Mouse (Mus musculus) MEL (cell line): ENCODE measurements around the gene Rnf166. TPM values are rescaled to one million over a fixed set of nuclear protein-coding genes. Genes with fewer than 3 reads are reported as not detected.
A peak's percentile ranks its signal among the peaks of the same experiment; 100 is the strongest.

ENCODE experiments used
- DNase-seq: peaks from one replicate; pipeline ENCODE4 v3.0.0; 2011; ENCODE audit warnings: low read depth, low spot score
- H3K27ac ChIP-seq: 2 replicates; pipeline ENCODE4 v1.5.1; 2012; ENCODE audit warnings: low read depth, mild to moderate bottlenecking, control low read depth, low read length, moderate library complexity; ENCODE audit not compliant: control insufficient read depth
- H3K27me3 ChIP-seq, 2 experiments: fragments of 150-350 bp in 1 of 2; sonication (generic) in 1 of 2; 2 replicates each; pipeline ENCODE4 v1.6.1; 2012; ENCODE audit warnings: low read length in 2 of 2, mild to moderate bottlenecking in 2 of 2, improper control_type of control experiment in 1 of 2, moderate library complexity in 1 of 2; ENCODE audit not compliant: insufficient read depth in 2 of 2, control insufficient read depth in 1 of 2
- H3K36me3 ChIP-seq, 2 experiments: 2 replicates each; pipeline ENCODE4 v1.6.1; 2012 to 2014; ENCODE audit warnings: low read length in 2 of 2, improper control_type of control experiment in 1 of 2, inconsistent platforms in 1 of 2, mild to moderate bottlenecking in 1 of 2; ENCODE audit not compliant: insufficient read depth in 2 of 2, control insufficient read depth in 1 of 2
- H3K4me1 ChIP-seq, 2 experiments: fragments of 150-350 bp in 1 of 2; sonication (generic) in 1 of 2; 2 replicates each; pipeline ENCODE4 v1.6.1; 2012; ENCODE audit warnings: low read length in 2 of 2, improper control_type of control experiment in 1 of 2, mild to moderate bottlenecking in 1 of 2; ENCODE audit not compliant: insufficient read depth in 2 of 2, control insufficient read depth in 1 of 2
- H3K4me3 ChIP-seq, 2 experiments: fragments of 150-350 bp in 1 of 2; sonication (generic) in 1 of 2; 2 replicates each; pipeline ENCODE4 v1.5.1; 2012; ENCODE audit warnings: low read depth in 2 of 2, low read length in 2 of 2, mild to moderate bottlenecking in 2 of 2, moderate library complexity in 2 of 2, control low read depth in 1 of 2, improper control_type of control experiment in 1 of 2; ENCODE audit not compliant: control insufficient read depth in 1 of 2, insufficient read depth in 1 of 2
- H3K79me2 ChIP-seq: 2 replicates; pipeline ENCODE4 v1.6.1; 2012; ENCODE audit warnings: mild to moderate bottlenecking, low read length, moderate library complexity; ENCODE audit not compliant: control insufficient read depth, poor library complexity, insufficient read depth
- H3K9ac ChIP-seq: 2 replicates; pipeline ENCODE4 v1.6.1; 2012; ENCODE audit warnings: low read depth, mild to moderate bottlenecking, control low read depth, low read length, moderate library complexity; ENCODE audit not compliant: control insufficient read depth, poor library complexity, severe bottlenecking
- H3K9me3 ChIP-seq: fragments of 150-350 bp; sonication (generic); replicated peaks from 2 replicates; pipeline ENCODE4 v1.6.1; 2012; ENCODE audit warnings: mild to moderate bottlenecking, low read length, improper control_type of control experiment, moderate library complexity; ENCODE audit not compliant: insufficient read depth
- BHLHE40 ChIP-seq: IDR thresholded peaks from 2 replicates; pipeline ENCODE4 v1.6.1; 2012; ENCODE audit warnings: low read depth, mild to moderate bottlenecking, inconsistent platforms, low read length, improper control_type of control experiment, borderline replicate concordance
- CTCF ChIP-seq, 3 experiments: IDR thresholded peaks in 2 of 3; conservative IDR thresholded peaks in 1 of 3; 2 replicates each; pipeline ENCODE4 v1.5.1; 2011 to 2012; ENCODE audit warnings: low read length in 3 of 3, low read depth in 2 of 3, mild to moderate bottlenecking in 2 of 3, improper control_type of control experiment in 1 of 3, inconsistent platforms in 1 of 3, mixed read lengths in 1 of 3, moderate library complexity in 1 of 3; ENCODE audit not compliant: control insufficient read depth in 1 of 3, insufficient read depth in 1 of 3, poor library complexity in 1 of 3, severe bottlenecking in 1 of 3
- ETS1 ChIP-seq: IDR thresholded peaks from 2 replicates; pipeline ENCODE4 v1.6.1; 2012; ENCODE audit warnings: low read depth, mild to moderate bottlenecking, inconsistent platforms, low read length, improper control_type of control experiment, moderate library complexity
- MAZ ChIP-seq: IDR thresholded peaks from 2 replicates; pipeline ENCODE4 v1.6.1; 2012; ENCODE audit warnings: low read depth, mild to moderate bottlenecking, inconsistent platforms, low read length, improper control_type of control experiment
- MYB ChIP-seq: IDR thresholded peaks from 2 replicates; pipeline ENCODE4 v1.6.1; 2011; ENCODE audit warnings: mild to moderate bottlenecking, low read depth, low read length, improper control_type of control experiment
- NELFE ChIP-seq: IDR thresholded peaks from 2 replicates; pipeline ENCODE4 v1.6.1; 2011; ENCODE audit warnings: low read depth, low read length, improper control_type of control experiment
- NRF1 ChIP-seq: IDR thresholded peaks from 2 replicates; pipeline ENCODE4 v1.6.1; 2014; ENCODE audit warnings: low read depth, mild to moderate bottlenecking, inconsistent platforms, low read length, improper control_type of control experiment, moderate library complexity; ENCODE audit not compliant: poor library complexity, insufficient read depth, severe bottlenecking
- POLR2A ChIP-seq, 2 experiments: IDR thresholded peaks; 2 replicates each; pipeline ENCODE4 v1.6.1; 2011 to 2012; ENCODE audit warnings: low read length in 2 of 2, mild to moderate bottlenecking in 2 of 2, control low read depth in 1 of 2, improper control_type of control experiment in 1 of 2, low read depth in 1 of 2, moderate library complexity in 1 of 2; ENCODE audit not compliant: control insufficient read depth in 1 of 2, insufficient read depth in 1 of 2, poor library complexity in 1 of 2
- POLR2AphosphoS5 ChIP-seq: IDR thresholded peaks from 2 replicates; pipeline ENCODE4 v1.6.1; 2012; ENCODE audit warnings: low read depth, borderline replicate concordance, mild to moderate bottlenecking, inconsistent platforms, low read length, moderate library complexity, mixed read lengths
- RAD21 ChIP-seq: IDR thresholded peaks from 2 replicates; pipeline ENCODE4 v1.6.1; 2011; ENCODE audit warnings: mild to moderate bottlenecking, low read depth, low read length, improper control_type of control experiment
- SMC3 ChIP-seq: IDR thresholded peaks from 2 replicates; pipeline ENCODE4 v1.6.1; 2011; ENCODE audit warnings: low read depth, low read length, improper control_type of control experiment
- UBTF ChIP-seq: IDR thresholded peaks from 2 replicates; pipeline ENCODE4 v1.6.1; 2012; ENCODE audit warnings: low read depth, mild to moderate bottlenecking, inconsistent platforms, low read length, improper control_type of control experiment, moderate library complexity, borderline replicate concordance; ENCODE audit not compliant: insufficient read depth
- USF1 ChIP-seq: IDR thresholded peaks from 2 replicates; pipeline ENCODE4 v1.6.1; 2014; ENCODE audit warnings: low read depth, mild to moderate bottlenecking, inconsistent platforms, low read length, improper control_type of control experiment, moderate library complexity
- polyA plus RNA-seq, 2 experiments: library from polyadenylated mRNA; stranded (reverse) in 1 of 2; unstranded in 1 of 2; fragments of >175 nt in 1 of 2; fragments of >200 nt in 1 of 2; gene quantifications; 2 replicates each; pipeline versions ENCODE4 v1.2.1 to v1.2.4; 2012; ENCODE audit warnings: low replicate concordance in 2 of 2, low read depth in 1 of 2; ENCODE audit not compliant: insufficient read length in 2 of 2, insufficient read depth in 1 of 2, missing spikeins in 1 of 2
- total RNA-seq: library from RNA; depleted of rRNA; stranded (reverse); fragments of 300-350 nt; gene quantifications from 2 replicates; pipeline ENCODE4 v1.2.3, GENCODE M21; 2012

The Rnf166 gene
- total and polyA plus RNA-seq, 3 experiments: 18.6 to 37.7 TPM; not detected in 1

GRCm38 (mm10) chr8:122452154-122452553 is 23.7 kb downstream of the Rnf166 start:
- peaks cover 9 to 18% of the 10 kb centered on the region in 2 experiments for H3K4me1 ChIP-seq
- H3K4me3 ChIP-seq: no peak overlapping the region
- no peaks in the 10 kb centered on the region; a peak in 1 of 4 replicates for H3K27me3 ChIP-seq
- no peak for DNase-seq
- H3K27ac ChIP-seq: no peak overlapping the region
- no peak for TF ChIP-seq NELFE
- no peak for TF ChIP-seq NRF1
- no peak for TF ChIP-seq ETS1
- TF ChIP-seq POLR2A (IDR thresholded peaks at IDR 0.05; ENCODE audit: control insufficient read depth in 1 of 2, insufficient read depth in 1 of 2, low read depth in 1 of 2, low read length in 2 of 2, poor library complexity in 1 of 2): no peak
- H3K9me3 ChIP-seq: no peaks in the 10 kb centered on the region
- peaks cover 0 to 2% of the 10 kb centered on the region in 2 experiments; a peak in 2 of 4 replicates for H3K36me3 ChIP-seq
- no peak overlapping the region for H3K9ac ChIP-seq
- H3K79me2 ChIP-seq: no peaks in the 10 kb centered on the region

DNA sequence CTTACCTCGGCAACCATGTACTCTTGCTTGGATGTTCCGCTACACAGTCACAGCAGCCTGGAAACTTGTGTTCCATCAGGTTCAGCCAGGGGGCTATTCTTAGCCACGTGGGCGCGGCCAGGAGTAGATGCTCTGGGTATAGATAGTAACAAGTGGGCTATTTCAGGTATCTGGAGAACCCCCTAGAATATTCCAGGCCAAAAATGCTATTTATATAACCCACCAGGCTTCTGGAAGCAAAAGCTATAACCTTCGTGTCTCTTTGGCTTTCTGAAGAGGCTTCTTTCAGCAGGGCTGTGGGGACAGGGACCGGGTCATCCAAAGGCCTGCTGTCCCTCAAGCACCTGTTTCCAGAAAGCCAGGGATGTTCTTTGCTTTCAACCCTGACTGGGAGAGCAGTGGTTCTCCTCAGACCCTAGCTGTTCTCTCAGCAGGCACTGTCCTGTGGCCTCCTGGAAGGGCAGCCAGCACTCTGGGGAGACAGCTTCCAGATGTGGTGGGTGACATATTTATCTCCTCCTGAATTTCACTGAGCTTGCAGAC is 24.6 kb downstream of the Rnf166 start:
- peaks cover 9 to 18% of the 10 kb centered on the region in 2 experiments for H3K4me1 ChIP-seq
- no peak overlapping the region for H3K9ac ChIP-seq
- TF ChIP-seq POLR2AphosphoS5 (no peak), BHLHE40 (no peak), USF1 (no peak), MAZ (no peak), RAD21 (no peak), MYB (no peak), SMC3 (no peak), UBTF (no peak), NRF1 (no peak)
- no peak overlapping the region for H3K27ac ChIP-seq
- no peaks in the 10 kb centered on the region for H3K9me3 ChIP-seq
- H3K4me3 ChIP-seq: no peak overlapping the region
- no peaks in the 10 kb centered on the region; a peak in 1 of 4 replicates for H3K27me3 ChIP-seq
- DNase-seq: no peak
- no peaks in the 10 kb centered on the region for H3K79me2 ChIP-seq
- peaks cover 0 to 2% of the 10 kb centered on the region in 2 experiments; a peak in 2 of 4 replicates for H3K36me3 ChIP-seq

- no peak for TF ChIP-seq NELFE
- 0 out of 6 replicates have a peak, but pooled peaks of 1 of the 3 experiments have one; percentile 6 for TF ChIP-seq CTCF (IDR thresholded peaks at IDR 0.05 in 2 of 3, conservative IDR thresholded peaks at IDR 0.05 in 1 of 3; ENCODE audit: control insufficient read depth in 1 of 3, insufficient read depth in 1 of 3, low read depth in 2 of 3, low read length in 3 of 3, poor library complexity in 1 of 3, severe bottlenecking in 1 of 3)
- Histone ChIP-seq H3K27me3 (no peaks in the 10 kb centered on the region), H3K9ac (no peak overlapping the region), H3K36me3 (no peaks in the 10 kb centered on the region), H3K79me2 (0 out of 2 replicates have a peak, but pooled peaks cover 3% of the 10 kb centered on the region), H3K27ac (no peak overlapping the region), H3K9me3 (no peaks in the 10 kb centered on the region), H3K4me3 (no peak overlapping the region), H3K4me1 (peaks cover 0 to 3% of the 10 kb centered on the region in 2 experiments; a peak in 1 of 4 replicates)
- DNase-seq: no peak
These were observed 30.7 kb downstream of the Rnf166 start for GRCm38 (mm10) chr8:122445203-122445602.
